Mouse (Mus musculus) forebrain, embryonic 14.5 days (tissue): ENCODE data around the gene Ppard. TPM values are rescaled to one million over a fixed set of nuclear protein-coding genes. Genes with fewer than 3 reads are reported as not detected.

Experiments used
- ATAC-seq: fragments of 200-750 bp; cut with Nextera tagmentation; 2 replicates; pipeline ENCODE4 v1.8.0; 2017; ENCODE audit warnings: mild to moderate bottlenecking, moderate library complexity
- DNase-seq: peaks from one replicate; pipeline ENCODE4 v3.0.0-alpha.2; 2015; ENCODE audit warnings: low spot score
- H3K27ac ChIP-seq: fragments of 300-500 bp; sonication (generic); 2 replicates; pipeline ENCODE4 v1.5.1; 2014; ENCODE audit warnings: low read depth, mild to moderate bottlenecking, control low read depth, low read length, moderate library complexity
- H3K27me3 ChIP-seq: fragments of 300-500 bp; sonication (generic); replicated peaks from 2 replicates; pipeline ENCODE4 v1.6.1; 2014; ENCODE audit warnings: low read length, control low read depth, mixed read lengths; ENCODE audit not compliant: control insufficient read depth, insufficient read depth
- H3K36me3 ChIP-seq: fragments of 300-500 bp; sonication (generic); 2 replicates; pipeline ENCODE4 v1.6.1; 2014; ENCODE audit warnings: low read length, control low read depth; ENCODE audit not compliant: control insufficient read depth, insufficient read depth
- H3K4me1 ChIP-seq: fragments of 300-500 bp; sonication (generic); 2 replicates; pipeline ENCODE4 v1.6.1; 2014; ENCODE audit warnings: antibody characterized with exemption, low read length, control low read depth; ENCODE audit not compliant: control insufficient read depth, insufficient read depth
- H3K4me2 ChIP-seq: fragments of 300-500 bp; sonication (generic); 2 replicates; pipeline ENCODE4 v1.6.1; 2014; ENCODE audit warnings: mild to moderate bottlenecking, control low read depth, low read length
- H3K4me3 ChIP-seq: fragments of 300-500 bp; sonication (generic); 2 replicates; pipeline ENCODE4 v1.5.1; 2014; ENCODE audit warnings: low read depth, low read length, control low read depth
- H3K9ac ChIP-seq: fragments of 300-500 bp; sonication (generic); 2 replicates; pipeline ENCODE4 v1.6.1; 2014; ENCODE audit warnings: mild to moderate bottlenecking, low read length, control low read depth, moderate library complexity
- H3K9me3 ChIP-seq: fragments of 300-500 bp; sonication (generic); replicated peaks from 2 replicates; pipeline ENCODE4 v1.6.1; 2016; ENCODE audit warnings: low read length, control low read depth, mixed read lengths; ENCODE audit not compliant: control insufficient read depth
- WGBS: fragments of 180-500 bp; shearing (Covaris S2); extraction: QIAGEN DNeasy Blood & Tissue Kit; methylation state at CpG from one replicate; pipeline ENCODE4 v1.1.7; 2014; 5-methylcytosine and 5-hydroxymethylcytosine counted together
- polyA plus RNA-seq: library from polyadenylated mRNA; unstranded; fragments of >200 nt; fragmentation: Nextera tagmentation; extraction: Ambion mirVana; gene quantifications from 2 replicates; pipeline ENCODE4 v1.2.1, GENCODE M21; 2014

Gene Ppard
- polyA plus RNA-seq, 1 experiment from 2014 or later, result 1.8 TPM

DNA sequence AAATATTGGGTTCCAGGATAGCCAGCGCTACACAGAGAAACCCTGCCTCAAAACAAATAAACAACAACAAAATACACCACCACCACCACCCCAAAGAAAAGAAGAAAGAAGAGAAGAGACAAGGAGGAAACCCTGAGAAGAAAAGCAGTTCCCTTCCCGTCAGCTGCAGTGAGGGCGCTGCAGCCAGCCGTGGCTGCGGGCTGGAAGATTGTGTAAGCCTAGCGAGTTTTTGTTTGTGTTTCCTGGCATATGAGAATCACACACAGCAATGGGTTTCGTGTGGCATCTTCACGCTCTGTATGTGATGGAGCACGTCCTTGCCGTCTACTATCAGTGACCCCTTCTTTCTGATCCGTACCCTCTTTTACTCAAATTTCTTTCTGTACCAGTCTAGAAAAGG is 14.1 kb downstream of the Ppard start:
- H3K9me3 ChIP-seq, result no peaks in the 10 kb centered on the region
- H3K4me1 ChIP-seq, result peaks cover 11% of the 10 kb centered on the region
- no peak overlapping the region for H3K4me3 ChIP-seq
- no peak for ATAC-seq
- no peaks in the 10 kb centered on the region for H3K36me3 ChIP-seq
- no peak overlapping the region for H3K9ac ChIP-seq
- no peak overlapping the region for H3K4me2 ChIP-seq
- DNase-seq, result no peak
- no peaks in the 10 kb centered on the region for H3K27me3 ChIP-seq
- WGBS, result 79% methylated on average over 11 of the region's 11 CpGs
- no peak overlapping the region for H3K27ac ChIP-seq

DNA sequence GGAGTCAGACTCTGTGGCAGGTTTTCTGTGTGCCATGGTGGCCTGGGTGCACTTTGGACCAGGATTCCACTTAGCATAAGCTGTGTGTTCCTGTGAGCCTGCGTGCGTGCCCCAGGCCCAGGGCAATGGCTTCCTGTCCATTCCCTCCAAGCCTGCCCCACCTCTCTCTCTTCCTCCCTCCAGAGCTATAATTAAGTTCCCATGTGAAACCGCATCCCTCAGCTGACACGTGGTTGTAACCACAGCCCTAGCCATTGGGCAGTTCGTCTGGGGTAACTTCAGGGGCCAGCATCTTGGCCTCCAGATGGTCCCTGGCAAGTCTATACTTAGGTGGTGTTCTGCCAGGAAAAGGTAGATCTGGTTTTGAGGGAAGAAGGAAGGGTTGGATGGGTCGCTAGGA is 15.1 kb downstream of the Ppard start:
- DNase-seq (no peak), ATAC-seq (no peak)
- H3K27ac ChIP-seq, result no peak overlapping the region
- no peaks in the 10 kb centered on the region for H3K36me3 ChIP-seq
- WGBS, result 74% methylated on average over 6 of the region's 6 CpGs
- no peak overlapping the region for H3K4me2 ChIP-seq
- no peak overlapping the region for H3K4me3 ChIP-seq
- no peaks in the 10 kb centered on the region for H3K27me3 ChIP-seq
- H3K9me3 ChIP-seq, result no peaks in the 10 kb centered on the region
- peaks cover 11% of the 10 kb centered on the region for H3K4me1 ChIP-seq
- no peak overlapping the region for H3K9ac ChIP-seq

- no peaks in the 10 kb centered on the region for H3K36me3 ChIP-seq
- no peak for ATAC-seq
- no peak for DNase-seq
- no peak overlapping the region for H3K4me3 ChIP-seq
- no peak overlapping the region for H3K9ac ChIP-seq
- H3K4me1 ChIP-seq, result peaks cover 11% of the 10 kb centered on the region
- no peak overlapping the region for H3K4me2 ChIP-seq
- no peak overlapping the region for H3K27ac ChIP-seq
- no peaks in the 10 kb centered on the region for H3K9me3 ChIP-seq
- WGBS, result 64% methylated on average over 12 of the region's 12 CpGs
- H3K27me3 ChIP-seq, result no peaks in the 10 kb centered on the region
Observed at GRCm38 (mm10) chr17:28249062-28249461, 16.6 kb downstream of the Ppard start.

DNA sequence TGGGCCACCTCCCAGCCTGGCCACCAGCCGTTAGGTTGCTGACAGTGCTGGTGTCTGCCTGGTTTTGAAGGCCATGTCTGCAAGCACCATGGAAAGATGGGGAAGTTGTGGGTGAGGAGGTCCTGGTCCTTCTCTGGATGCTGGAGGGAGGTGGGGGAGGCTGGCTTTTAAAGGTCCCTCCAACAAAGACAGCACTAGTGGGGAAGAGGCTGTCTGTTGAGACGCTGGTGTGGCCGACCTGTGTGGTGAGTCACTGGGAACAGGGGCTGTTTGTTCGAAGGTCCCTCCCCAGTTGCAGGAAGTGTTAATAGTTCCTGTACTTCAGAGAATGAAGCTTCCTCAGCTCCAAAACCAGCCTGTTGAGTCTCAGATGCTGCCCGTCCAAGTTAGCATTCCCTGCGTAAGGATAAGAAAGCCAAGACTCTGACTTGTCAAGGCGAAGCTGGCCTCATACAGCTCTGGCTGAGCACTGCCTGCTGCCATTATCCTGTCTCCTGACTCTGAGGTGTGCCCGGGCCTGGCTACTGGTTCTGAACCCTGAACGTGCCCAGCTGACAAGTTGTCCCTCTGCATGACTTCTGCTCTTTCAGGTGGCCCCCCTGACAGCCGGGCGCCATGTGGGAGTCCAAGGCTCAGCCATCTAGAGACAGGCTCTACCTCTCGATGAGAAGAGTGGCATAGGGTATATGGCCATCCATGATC is 19.2 kb downstream of the Ppard start:
- Histone ChIP-seq H3K27me3 (no peaks in the 10 kb centered on the region), H3K27ac (no peak overlapping the region), H3K9ac (no peak overlapping the region), H3K4me1 (peaks cover 5% of the 10 kb centered on the region; the same call in 1 of the 2 replicates), H3K4me2 (no peak overlapping the region), H3K9me3 (no peaks in the 10 kb centered on the region), H3K4me3 (no peak overlapping the region), H3K36me3 (no peaks in the 10 kb centered on the region)
- DNase-seq, result no peak
- ATAC-seq, result no peak
- WGBS, result 90% methylated on average over 12 of the region's 12 CpGs

GRCm38 (mm10) chr17:28252281-28252648 is 19.8 kb downstream of the Ppard start:
- H3K4me3 ChIP-seq, result no peak overlapping the region
- H3K27ac ChIP-seq, result no peak overlapping the region
- no peaks in the 10 kb centered on the region for H3K9me3 ChIP-seq
- H3K4me2 ChIP-seq, result no peak overlapping the region
- no peaks in the 10 kb centered on the region for H3K27me3 ChIP-seq
- ATAC-seq (no peak), DNase-seq (no peak)
- peaks cover 5% of the 10 kb centered on the region; the same call in 1 of the 2 replicates for H3K4me1 ChIP-seq
- WGBS, result 72% methylated on average over 5 of the region's 5 CpGs
- no peak overlapping the region for H3K9ac ChIP-seq
- H3K36me3 ChIP-seq, result no peaks in the 10 kb centered on the region

DNA sequence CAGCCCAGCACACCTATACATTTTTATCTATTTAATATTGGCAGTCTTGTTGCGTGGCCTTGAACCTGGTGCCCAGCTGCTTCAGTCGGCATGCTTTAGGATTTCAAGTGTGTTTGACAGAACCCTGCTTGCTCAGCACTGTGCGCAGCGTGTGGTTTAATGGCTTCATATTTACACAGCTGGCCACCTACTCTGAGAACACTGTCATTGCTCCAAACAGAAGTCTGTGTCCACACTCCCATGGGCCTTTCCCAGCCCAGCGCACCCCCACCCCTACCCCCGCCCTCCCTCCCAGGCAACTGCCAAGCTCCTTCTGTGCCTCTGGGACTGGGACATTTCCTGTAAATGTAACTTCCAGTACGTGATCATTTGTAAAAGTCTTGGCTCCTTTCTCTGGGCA is 20.7 kb downstream of the Ppard start:
- Histone ChIP-seq H3K4me3 (no peak overlapping the region), H3K9me3 (no peaks in the 10 kb centered on the region), H3K27me3 (no peaks in the 10 kb centered on the region), H3K36me3 (no peaks in the 10 kb centered on the region), H3K4me1 (peaks cover 5% of the 10 kb centered on the region; the same call in 1 of the 2 replicates), H3K9ac (no peak overlapping the region), H3K4me2 (no peak overlapping the region), H3K27ac (no peak overlapping the region)
- 91% methylated on average over 7 of the region's 7 CpGs for WGBS
- no peak for DNase-seq
- no peak for ATAC-seq

- Histone ChIP-seq H3K27ac (no peak overlapping the region), H3K27me3 (no peaks in the 10 kb centered on the region), H3K9ac (no peak overlapping the region), H3K4me3 (no peak overlapping the region), H3K4me1 (no peaks in the 10 kb centered on the region; the same call in 1 of the 2 replicates), H3K9me3 (no peaks in the 10 kb centered on the region), H3K4me2 (no peak overlapping the region), H3K36me3 (no peaks in the 10 kb centered on the region)
- ATAC-seq, result no peak
- WGBS, result 32% methylated on average over 4 of the region's 4 CpGs
- no peak for DNase-seq
Observed at GRCm38 (mm10) chr17:28254804-28255203, 22.3 kb downstream of the Ppard start.

GRCm38 (mm10) chr17:28255651-28256050 is 23.2 kb downstream of the Ppard start:
- WGBS, result 37% methylated on average over 5 of the region's 5 CpGs
- Histone ChIP-seq H3K27ac (no peak overlapping the region), H3K4me1 (no peaks in the 10 kb centered on the region; the same call in 1 of the 2 replicates), H3K4me3 (no peak overlapping the region), H3K36me3 (no peaks in the 10 kb centered on the region), H3K27me3 (no peaks in the 10 kb centered on the region), H3K4me2 (no peak overlapping the region), H3K9me3 (no peaks in the 10 kb centered on the region), H3K9ac (no peak overlapping the region)
- no peak for ATAC-seq
- DNase-seq, result no peak

DNA sequence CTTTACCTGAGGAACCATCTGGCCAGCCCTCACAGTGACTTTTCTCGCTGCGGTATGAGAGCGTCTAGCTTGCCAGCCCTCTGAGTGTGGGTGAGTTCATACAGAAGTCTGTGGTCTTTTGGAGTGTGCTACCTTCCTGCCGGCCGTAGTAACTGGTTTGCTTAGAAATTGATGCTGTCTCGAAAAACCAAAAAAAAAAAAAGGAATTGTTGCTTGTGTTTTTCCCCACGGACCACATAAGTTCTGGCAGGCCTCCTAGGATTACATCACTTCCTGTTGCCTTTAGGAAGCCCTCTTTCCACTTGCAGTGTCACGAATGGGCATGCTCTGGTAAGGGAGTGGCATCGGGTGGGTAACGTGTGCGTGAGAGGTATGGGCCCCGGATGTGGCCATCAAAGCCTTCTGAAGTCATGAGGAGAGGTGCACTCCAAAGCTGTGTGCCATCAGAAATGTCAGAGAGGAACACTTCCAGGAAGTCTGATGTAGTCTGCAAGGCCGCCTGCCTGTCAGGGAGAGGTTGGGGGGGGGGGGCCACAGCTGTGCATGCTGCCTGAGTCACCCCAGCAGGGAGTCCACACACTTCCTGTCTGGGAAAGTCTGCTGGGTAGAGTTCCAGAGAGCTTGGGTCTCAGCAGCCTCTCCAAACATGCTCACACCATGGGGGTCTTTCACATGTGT is 24.3 kb downstream of the Ppard start:
- WGBS, result 80% methylated on average over 13 of the region's 13 CpGs
- ATAC-seq, result no peak
- Histone ChIP-seq H3K9me3 (no peaks in the 10 kb centered on the region), H3K36me3 (no peaks in the 10 kb centered on the region), H3K27me3 (no peaks in the 10 kb centered on the region), H3K4me3 (no peak overlapping the region), H3K27ac (no peak overlapping the region), H3K4me2 (no peak overlapping the region), H3K9ac (no peak overlapping the region), H3K4me1 (no peaks in the 10 kb centered on the region; the same call in 1 of the 2 replicates)
- peak; percentile 28 for DNase-seq
